Mouse (Mus musculus) c-Kit-negative CD71-positive TER-119-positive erythroid progenitor cells, embryonic 14.5 days (primary cell): ENCODE results near the gene Plb1.

Experiments
- DNase-seq: peaks from one replicate; pipeline ENCODE4 v3.0.0-alpha.2; 2013; ENCODE audit warnings: low read depth, low spot score

Gene Plb1

GRCm38 (mm10) chr5:32392281-32392680, 159.8 kb downstream of the Plb1 start:
- DNase-seq = no peak

GRCm38 (mm10) chr5:32394586-32394985, 162.1 kb downstream of the Plb1 start:
- no peak for DNase-seq

GRCm38 (mm10) chr5:32395101-32395892, 162.8 kb downstream of the Plb1 start:
- no peak for DNase-seq

DNA sequence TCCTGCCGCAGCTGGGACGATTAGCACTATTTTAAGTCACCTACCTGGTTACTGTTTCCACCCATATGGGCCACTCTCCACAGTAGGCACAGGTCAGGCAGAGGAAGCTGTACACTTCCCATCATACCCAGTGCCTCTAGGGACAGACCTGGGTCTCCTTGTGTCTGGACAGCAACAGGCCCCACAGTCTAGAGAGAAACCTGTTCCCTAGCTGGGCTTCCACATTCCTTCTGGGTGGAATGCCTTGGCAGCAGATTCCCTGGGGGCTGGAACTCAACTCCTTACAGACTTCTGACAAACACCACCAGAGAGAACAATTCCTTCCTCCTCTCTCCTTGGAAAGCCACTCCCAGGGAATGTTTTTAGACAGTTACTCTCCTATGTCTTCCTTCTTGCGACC, 165.2 kb downstream of the Plb1 start:
- no peak for DNase-seq

- no peak for DNase-seq
These were observed 168.4 kb downstream of the Plb1 start for GRCm38 (mm10) chr5:32400926-32401325.

- no peak for DNase-seq
These were observed 170.8 kb downstream of the Plb1 start for GRCm38 (mm10) chr5:32403082-32403953.

- DNase-seq = no peak
These were observed 172.8 kb downstream of the Plb1 start for GRCm38 (mm10) chr5:32405199-32405855.

DNA sequence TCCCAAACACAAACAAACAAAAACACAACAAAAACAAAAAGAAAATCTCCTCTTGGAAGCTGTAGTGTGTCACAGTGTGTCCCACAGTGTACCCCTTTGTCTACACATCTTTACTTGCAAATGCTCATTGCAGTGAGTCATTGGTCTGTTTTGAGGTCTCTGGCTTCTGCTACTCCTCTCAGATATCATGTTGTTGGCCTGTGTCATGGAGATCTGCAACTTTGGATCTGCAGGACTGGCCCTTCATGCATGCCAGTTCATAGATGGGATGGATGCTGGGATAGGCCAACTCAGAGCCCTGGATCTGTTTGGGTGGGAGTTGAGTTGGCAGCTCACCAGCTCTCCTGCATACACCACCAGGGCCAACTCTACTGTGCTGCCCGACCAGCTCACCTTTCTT, 176.3 kb downstream of the Plb1 start:
- DNase-seq = no peak

DNA sequence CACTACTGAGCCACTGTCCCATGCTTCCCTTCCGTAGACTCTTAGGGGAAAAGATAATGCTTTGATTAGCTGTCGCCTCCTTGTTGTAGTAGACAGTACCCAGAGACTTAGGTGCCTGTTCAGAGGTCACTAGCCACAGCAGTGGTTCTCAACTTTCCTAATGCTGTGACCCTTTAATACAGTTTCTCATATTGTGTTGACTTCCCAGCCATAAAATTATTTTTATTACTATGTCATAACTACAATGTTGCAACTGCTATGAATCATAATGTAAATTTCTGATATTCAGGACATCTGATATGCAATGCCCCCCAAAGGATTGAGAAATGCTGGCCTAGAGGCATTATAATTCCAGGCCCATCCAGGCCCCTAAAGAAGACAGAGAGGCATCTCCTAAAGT, 177.2 kb downstream of the Plb1 start:
- no peak for DNase-seq

DNA sequence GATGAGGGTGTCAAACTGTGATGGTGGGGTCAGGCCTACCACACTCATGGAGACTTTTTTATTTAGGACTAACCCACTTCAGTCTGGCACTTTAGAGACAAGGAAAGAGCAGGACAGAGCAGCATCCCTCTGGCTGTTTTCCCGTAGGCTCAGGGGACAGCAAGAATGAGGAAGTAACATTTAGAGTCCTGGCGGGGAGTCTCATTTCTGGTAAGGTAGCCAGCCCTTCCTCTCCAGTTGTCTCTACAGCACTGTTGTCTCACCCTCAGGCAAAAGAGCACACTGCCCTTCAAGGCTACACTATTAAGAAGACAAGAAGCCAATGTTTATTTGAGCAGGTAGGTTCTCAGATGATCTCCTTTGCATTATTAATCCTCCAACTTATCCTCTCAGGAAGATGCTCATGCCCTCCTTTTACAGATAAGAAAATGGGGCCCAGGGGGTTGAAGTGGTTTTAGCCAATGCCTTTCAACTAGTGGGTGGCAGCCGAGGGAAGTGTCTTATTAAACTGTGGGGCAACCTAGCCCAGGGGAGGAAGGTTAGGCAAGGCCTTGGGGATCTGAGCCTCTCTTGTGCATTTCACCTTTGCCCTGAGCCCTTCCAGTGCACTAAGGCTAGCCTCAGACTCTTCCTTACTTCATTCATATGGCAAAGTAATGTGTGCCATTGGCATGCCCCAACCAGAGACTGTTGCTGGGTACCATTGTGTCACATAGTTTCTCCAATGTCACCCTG, 178.6 kb downstream of the Plb1 start:
- DNase-seq = no peak

DNA sequence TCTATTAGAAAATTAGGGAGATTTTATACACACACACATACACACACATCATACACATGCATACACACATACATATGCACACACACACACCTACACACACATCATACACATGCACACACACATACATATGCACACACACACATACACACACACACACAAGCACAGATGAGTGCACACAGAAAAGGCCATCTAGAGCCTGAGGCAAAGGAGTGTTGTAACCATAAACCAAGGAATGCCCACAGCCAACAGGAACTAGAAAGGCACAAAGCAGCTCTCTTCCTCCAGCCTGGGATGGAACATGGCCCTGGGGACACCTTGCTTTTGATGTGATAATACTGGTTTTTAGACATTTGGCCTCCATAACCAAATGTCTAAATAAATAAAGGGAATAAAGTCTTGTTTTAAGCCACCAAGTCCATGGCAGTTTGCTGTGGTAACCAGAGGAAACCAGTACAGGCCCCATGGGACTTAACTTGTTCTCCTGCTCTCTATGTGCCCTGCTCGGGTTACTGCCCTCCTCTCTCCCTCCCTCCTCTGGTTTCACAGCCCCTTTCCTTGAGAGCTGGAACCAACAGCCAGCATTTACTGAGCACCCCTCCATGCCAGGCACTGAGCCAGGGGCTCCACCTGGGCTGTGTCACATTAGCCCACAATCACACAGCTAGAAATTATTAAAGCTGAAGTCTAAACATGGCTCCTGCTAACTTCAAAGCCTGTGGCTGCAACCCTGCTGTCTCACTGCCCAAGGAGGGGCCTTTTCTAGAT, 179.9 kb downstream of the Plb1 start:
- DNase-seq = no peak

GRCm38 (mm10) chr5:32413083-32413482, 180.6 kb downstream of the Plb1 start:
- DNase-seq = no peak

DNA sequence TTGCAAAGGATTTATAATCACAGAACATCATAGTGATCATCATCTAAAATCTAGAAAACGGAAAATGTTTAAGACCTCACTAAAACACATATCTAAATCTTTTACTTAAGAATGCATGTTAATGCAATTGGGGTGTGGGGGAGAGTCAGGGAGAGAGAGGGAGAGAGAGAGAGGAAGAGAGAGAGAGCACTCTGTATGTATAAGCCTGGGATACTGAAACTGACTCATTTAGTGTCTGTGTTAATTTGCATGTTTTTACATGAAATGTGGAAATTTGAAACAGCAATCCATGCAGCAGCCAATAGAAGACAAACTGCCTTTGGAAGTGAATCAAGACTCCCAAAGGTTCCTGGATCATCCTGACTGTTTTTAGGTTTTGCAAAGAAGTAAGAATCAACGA, 181.1 kb downstream of the Plb1 start:
- no peak for DNase-seq

DNA sequence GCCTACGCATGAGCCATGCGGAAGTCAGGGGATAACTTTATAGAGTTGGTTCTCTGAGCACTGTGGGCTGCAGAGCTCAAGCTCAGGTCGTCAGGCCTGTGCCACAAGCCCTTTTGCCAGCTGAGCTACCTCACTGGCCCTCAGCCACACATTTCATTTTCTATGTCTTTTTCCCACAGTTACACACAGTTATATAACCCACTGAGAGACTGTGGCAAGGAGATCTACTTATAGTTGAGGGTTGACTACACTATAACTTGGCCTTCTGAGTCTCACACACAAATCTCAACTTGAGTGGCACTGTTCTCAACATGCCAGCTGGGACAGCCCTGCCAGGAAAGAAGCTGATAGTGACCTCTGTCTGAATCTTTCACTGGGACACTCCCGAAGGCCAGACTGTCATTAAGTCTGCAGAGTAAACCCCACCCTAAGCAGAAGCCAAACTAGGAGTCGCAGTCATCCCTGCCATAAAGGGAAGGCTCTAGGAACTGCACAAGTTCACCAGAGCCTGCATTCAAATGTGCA, 182.0 kb downstream of the Plb1 start:
- DNase-seq = no peak

DNA sequence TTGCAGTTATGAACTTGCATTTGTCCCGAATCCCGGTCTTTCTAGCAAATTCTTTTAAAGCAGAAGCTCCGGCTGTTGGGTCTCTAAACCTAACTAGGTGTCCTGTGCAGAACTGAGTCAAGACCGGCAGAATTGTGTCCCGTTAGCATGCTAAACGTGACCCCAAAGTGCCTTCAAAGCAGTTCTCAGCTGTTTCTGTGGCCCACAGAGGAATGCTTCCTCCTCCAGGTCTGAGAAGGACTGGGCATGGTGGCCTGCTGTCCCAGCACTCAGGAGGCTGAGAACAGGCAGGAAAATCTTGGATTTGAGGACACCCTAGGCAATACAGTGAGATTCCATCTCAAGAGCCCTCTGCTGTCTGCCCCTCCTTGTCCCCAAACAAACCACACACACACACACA, 183.0 kb downstream of the Plb1 start:
- no peak for DNase-seq
